Mouse (Mus musculus) layer of hippocampus, adult 18-20 months (tissue): ENCODE measurements around the gene Uqcc2. TPM values are rescaled to one million over a fixed set of nuclear protein-coding genes. Genes with fewer than 3 reads are reported as not detected.
A peak's percentile ranks its signal among the peaks of the same experiment; 100 is the strongest.

Experiments
- DNase-seq, 2 experiments: peaks; one replicate each; pipeline ENCODE4 v3.0.0; 2022; ENCODE audit warnings: low spot score in 2 of 2
- total RNA-seq, 2 experiments: library from RNA; stranded (reverse); gene quantifications; 2 replicates each; pipeline ENCODE4 v1.2.3; 2021

Gene Uqcc2
- total RNA-seq, 2 experiments from 2014 or later, result 215 to 217 TPM

DNA sequence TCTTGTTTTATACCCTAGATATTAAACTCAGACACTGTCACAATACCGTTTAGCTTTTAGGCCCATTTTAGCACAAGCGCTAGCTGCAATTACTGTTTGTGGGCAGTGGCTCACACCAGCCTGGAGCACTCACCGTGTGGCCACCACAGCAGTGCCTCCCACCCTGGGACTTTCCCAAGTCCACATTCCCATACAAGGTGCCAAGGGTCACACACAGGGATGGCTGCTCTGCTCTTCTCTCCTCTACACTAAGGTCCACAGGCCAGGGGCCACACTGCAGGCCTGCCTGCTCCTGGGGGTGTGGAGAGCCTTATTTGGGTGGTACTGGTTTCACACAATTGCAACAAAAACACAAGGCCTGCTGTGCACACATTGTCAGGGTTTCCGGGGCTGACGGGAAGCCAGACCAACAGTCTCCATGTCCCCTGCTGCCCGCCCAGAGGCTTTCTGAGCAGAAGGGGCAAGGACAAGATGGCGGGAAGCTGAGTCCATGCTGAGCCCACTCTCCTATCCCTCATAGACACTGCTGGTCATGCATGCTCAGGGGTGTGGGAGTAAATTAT is 9.8 kb downstream of the Uqcc2 start:
- no peak for DNase-seq

DNA sequence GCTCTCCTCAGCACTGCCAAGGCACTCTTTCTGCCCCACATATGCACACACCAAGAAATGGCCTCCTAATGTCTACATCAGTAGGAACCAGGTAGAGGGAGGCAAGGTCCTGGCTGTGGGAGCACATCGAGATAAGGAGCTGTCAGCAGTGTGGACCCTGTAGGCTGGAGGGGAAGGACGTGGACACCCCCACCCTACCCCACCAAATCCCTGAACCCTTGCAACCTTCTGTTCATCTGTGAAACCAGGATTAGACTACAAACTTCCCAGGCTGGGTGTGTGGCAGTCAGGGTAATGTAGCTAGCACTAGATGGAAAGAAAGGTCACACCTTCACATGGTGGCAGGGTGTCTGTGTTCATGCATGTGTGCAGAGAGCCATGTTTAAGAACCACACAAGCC is 10.6 kb downstream of the Uqcc2 start:
- DNase-seq, result no peak

DNA sequence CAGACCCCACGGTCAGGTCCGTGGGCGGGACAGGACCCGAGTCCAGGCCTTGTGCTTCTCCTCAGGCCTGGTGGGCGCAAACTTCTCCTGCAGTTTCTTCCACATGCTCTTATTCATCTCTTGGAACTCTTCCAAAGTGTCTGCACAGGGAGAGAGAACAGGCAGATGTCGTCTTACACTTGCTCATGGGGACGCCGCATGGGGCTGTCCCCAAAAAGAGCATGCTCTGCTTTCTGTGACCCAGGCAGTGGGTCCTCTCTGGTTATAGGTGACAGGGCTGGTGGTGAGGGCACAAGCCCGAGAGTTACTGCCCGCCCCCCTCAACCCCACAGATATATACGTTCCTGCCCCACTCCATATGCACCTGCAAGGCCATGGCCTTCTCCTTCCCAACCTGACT is 11.0 kb downstream of the Uqcc2 start:
- DNase-seq, result peak in 1 of 2 experiments; percentile 17

DNA sequence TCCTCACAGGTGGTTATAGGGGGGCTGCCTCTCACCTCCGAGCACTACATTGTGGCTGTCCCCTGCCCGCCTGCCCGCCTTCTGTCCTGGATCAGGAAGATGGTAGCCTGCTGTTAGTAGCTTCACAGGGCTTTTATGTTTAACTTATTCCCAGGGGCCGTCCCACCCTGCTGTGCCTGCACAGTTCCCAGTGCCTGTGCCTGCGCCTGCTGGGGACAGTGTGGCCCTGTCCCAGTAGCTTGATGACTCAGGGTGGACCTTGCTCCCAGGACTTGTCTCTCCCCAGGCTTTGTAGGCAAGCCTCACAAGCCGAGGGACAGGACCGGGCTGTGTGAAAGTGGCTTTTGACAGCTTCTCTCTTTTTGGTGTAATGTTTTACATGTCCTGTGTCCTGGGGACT is 11.9 kb downstream of the Uqcc2 start:
- peak in 1 of 2 experiments; percentile 8 for DNase-seq

DNA sequence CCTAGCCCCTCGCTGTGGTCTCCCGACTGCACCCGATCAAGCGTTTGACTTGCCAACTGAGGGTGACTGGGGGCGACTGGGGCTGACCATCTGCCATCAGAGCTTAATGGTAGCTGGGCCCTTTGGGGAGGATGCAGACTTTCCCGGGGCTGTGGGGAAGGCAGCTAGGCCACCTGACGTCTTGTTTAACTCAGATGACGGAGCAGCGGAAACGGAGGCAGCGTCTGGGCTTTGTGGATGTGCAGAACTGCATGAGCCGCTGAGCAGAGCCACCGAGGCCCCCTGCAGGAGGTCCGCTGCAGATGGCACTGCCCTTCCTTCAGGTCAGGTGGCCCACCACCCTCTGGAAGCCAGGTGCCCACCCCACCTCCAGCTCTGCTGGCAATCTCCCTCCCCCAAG is 12.4 kb downstream of the Uqcc2 start:
- DNase-seq, result peak in 1 of 2 experiments; percentile 61

DNA sequence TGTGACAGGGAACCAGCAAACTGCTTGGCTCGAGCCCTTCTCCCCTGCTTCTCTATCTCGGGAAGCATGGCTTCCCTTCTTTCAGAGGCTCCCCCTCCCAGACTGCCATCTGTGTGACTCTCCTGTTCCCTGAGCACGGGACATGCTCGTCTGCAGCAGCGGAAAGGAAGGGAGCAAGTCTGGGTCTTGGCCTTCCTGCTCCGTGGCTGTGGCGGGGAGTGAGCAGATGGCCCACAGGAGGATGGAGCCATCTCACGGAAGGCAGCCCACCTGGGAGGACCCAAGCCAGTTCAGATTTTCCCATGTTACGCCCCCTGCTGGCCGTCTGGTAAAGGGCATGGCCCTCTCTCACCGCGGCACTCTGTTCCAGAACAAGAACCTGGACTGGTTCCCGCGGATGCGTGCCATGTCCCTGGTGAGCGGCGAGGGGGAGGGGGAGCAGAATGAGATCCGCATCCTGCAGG is 13.1 kb downstream of the Uqcc2 start:
- DNase-seq, result peak; percentile 54 to 82

DNA sequence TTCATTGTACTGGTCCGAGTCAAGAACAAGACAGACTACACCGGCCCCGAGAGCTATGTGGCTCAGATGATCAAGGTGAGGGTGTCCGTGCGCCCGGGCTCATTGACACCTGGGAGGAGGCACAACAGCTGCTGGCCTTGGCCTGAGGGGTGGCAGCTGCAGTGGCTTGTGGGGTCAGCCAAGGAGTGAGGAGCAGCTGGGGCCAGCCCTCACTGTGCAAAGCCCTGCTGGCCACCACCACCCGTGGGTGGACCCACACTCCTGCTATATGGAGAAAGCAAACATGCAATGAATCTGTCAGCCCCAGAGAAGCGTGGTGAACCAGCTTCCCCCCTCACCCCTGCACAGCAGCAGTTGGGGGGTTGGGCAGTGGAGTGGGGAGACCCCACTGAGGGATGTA is 13.8 kb downstream of the Uqcc2 start:
- DNase-seq, result no peak

DNA sequence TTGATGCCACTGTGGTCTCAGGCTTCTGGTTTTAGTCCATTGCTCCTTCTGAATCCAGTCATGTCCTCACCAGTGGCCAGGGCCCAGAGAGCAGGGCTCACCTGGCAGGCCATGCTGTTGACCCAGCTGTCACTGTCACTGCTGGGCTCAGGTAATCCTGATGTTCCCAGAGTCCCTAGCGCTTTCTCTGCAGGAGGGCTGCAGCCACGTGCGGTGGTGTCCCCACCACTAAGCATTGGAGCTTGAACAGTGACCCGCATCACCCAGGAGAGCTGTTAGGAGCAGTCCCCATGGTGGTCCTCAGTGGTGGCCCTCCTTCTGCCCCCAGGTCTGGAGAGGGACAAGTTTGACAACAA is 14.2 kb downstream of the Uqcc2 start:
- DNase-seq, result no peak

DNA sequence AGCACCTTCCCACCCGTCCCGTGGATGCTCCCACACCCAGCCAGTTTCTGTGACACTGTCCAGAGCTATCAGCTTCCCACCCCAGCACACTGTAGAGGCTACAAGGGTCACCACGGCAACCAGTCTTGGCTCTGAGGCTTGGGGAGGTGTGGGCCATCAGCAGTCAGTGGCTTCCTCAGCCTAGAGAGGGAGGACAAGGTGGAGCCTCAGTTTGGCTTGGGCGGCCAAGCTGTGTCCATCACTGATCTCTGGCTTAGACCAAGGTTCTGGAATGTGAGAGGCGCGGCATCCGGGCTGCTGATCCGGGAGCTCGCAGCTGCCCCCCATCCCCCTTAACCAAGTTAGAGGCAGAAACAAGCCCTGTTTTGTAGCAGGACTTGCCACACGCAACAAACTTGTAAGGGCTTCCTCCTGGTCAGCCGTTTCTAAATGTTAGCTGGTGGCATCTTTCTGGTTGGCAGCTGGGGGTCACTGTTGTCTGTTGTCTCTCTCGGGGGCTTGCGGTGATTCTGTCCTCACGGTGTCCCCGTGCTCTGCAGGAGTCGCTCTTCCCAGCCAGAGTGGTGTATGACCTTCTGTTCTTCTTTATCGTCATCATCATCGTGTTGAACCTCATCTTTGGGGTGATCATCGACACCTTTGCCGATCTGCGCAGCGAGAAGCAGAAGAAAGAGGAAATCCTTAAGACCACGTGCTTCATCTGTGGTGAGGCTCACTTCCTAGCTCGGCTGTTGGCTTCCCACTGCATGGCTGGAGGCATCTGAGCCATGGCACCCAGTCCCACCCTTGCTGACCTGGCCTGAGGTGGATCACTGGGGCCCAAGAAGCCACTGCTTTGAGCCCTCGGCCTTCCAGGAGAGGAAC is 14.8 kb downstream of the Uqcc2 start:
- no peak for DNase-seq

DNA sequence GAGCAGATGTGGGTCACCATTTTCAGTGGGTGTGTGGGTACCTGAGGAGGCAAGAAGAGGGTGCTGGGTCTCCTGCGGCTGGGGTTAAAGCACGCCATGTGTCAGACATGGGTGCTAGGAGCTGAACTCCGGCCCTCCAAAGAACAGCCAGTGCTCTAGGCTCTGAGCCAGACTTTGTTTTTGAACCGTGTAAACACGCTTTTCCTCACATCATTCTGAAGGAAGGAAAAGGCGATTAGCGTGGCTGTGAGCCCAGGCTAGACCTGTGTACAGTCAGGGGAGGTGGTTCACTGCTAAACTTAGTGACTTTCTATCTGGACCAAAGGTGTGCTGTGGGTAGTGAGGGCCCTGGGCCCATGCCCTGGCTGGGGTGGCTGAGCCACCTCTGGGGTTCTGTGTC is 23.6 kb downstream of the Uqcc2 start:
- DNase-seq, result no peak

DNA sequence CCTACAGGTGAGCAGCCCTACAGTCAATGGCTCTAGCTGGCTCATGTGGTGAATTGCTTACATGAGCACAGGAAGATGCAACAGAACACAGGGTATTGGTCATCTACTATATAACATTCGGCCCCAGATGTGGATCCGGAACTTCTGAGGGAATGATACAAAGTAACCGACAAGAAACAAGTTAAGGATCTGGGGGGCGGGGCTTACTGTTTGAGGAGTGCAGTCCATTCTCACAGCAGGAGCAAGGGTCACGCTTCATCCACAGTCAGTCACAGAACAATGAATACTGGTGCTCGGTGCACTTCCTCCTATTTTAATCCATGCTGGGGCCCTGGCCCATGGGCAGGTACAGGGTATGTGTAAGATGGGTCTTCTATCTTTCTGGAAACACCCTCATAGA is 25.8 kb downstream of the Uqcc2 start:
- no peak for DNase-seq

DNA sequence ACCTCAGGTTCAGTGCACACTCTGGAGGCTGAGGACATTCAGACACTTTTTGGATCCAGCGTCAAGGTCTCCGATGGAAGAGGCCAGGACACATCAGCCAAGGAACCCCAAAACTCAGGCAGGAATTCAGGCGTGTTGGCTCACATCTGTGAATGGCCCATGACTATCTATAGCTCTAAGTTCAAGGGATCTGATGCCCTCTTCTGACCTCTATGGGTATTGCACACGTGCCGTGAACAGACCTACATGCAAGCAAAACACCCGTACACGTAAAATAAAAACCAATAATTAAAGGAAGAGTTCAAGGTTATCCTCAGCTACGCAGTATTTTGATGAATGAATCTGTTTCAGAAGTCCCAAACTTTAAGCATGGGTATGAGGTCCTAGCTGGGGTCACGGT is 27.0 kb downstream of the Uqcc2 start:
- DNase-seq, result peak in 1 of 2 experiments; percentile 16

DNA sequence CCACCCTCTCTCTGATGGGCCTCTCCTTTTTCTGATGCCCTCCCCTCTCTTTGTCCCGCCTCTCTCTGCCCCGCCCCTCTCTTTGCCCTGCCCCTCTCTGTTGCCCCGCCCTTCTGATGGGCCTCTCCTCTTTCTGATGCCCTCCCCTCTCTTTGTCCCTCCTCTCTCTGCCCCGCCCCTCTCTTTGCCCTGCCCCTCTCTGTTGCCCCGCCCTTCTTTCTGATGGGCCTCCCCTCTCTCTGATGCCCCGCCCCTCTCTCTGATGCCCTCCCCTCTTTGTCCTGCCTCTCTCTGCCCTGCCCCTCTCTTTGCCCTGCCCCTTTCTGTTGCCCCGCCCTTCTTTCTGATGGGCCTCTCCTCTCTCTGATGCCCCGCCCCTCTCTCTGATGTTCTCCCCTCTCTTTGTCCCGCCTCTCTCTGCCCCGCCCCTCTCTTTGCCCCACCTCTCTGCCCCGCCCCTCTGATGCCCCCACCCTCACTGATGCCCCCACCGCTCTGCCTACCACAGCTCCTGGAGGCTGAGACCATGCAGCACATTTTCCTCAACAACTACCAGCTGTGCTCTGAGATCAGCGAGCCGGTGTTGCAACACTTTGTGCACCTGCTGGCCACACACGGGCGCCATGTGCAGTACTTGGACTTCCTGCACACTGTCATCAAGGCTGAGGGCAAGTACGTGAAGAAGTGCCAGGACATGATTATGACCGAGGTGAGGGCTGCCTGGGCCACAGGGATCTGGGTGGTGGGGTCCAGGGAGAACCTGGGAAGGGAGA is 27.8 kb downstream of the Uqcc2 start:
- DNase-seq, result no peak

DNA sequence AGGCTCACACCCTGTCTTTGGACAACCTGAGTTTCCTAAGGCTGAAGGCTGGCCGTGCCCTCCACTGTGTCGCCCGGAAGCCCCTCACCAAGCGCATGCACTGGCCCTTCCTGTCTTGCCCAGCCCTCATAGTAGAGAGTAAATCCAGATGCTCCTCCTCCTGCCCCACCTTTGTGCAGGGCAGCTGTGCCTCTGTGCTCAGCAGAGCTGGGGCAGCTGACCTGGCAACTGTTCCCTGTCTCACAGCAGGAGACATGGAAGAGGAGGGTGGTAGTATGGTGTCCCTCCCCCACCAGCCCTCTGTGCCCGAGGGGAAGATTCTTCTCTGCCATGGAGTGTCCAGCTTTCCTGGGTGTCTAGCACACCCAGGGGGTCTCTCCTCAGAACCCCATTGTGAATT is 32.0 kb downstream of the Uqcc2 start:
- DNase-seq, result no peak

DNA sequence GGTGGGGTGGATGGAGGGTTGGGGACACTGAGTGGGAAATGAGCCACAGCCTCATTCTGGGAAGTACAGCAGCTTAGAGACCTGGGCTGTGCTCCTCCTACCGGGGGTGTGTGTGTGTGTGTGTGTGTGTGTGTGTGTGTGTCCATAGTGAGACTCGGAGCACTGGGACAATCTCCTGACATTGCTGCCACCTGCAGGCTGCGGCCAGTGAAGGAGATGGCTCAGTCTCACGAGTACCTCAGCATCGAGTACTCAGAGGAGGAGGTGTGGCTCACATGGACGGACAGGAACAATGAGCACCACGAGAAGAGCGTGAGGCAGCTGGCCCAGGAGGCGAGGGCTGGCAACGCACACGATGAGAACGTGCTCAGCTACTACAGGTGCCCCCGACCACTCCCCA is 38.0 kb downstream of the Uqcc2 start:
- DNase-seq, result peak in 1 of 2 experiments; percentile 18

DNA sequence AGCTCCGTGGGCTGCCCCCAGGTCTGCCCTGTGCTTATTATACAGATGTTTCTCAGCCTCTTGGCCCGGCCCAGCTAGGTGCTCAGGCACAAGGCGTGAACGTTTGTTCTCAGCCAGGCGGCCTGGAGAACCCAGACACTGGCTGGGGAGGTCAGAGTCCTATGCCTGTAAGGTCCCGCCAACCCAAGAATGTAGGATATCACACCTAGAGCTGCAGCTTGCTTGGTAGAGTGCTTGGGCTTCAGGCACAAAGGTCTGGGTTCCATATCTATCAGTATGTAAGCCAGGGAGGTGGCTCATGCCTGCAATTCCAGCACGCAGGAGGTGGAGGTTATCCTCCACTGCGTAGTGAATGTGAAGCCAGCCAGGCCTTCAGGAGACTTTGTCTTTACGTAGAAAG is 43.6 kb downstream of the Uqcc2 start:
- DNase-seq, result no peak

DNA sequence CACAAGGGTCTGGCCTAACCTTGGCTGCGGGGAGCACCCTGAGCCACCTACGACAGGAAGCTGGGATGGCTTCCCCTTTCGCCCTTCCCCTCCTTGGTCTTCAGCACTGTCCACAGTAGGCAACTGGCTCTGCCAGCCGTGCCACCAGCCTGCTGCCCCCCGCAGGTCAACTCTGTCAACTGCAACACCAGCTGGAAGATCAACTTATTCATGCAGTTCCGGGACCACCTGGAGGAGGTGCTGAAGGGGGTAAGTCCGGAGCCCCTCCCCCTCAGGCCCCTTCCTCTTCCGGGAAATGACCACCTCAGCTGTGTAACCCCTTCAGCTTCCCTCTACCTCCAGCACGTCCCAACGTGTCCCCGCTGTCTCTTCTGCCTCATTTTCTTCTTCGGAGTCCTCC is 46.3 kb downstream of the Uqcc2 start:
- no peak for DNase-seq

DNA sequence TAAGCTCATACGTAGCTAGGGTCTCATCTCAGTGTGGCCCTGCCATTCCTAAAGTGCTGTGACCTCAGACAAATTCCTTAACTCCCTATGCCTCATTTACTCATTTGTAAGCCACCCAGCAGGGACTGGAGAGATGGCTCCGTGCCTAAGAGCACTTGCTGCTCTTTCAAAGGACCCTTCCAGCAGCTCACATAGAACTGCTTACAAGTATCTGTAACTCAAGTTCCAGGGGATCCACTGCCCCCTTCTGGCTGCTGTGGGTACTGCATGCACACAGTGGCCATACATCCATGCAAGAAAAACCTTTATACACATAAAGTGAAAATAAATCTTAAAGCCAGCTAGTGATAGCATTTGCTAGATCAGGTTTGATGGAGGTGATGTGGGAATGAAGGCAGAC is 48.0 kb downstream of the Uqcc2 start:
- DNase-seq, result peak in 1 of 2 experiments; percentile 17

DNA sequence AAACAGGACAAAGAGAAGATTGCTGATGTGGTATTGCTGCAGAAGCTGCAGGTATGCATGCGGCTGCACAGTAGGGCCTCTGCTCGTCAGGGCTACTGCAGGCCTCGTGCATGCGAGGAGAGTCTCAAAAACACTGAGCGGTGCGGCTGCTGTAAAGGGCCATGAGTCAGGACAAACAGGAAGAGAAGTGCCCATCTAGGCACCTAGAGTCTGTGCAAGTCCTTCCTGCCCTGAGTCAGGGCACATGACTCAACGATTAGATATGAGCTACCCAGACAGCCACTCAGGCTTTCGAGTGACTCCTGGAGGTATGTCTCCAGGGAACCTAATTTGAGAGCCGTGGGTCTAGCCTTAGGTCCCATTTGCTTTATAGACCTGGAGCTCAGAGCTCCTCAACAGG is 50.1 kb downstream of the Uqcc2 start:
- no peak for DNase-seq

DNA sequence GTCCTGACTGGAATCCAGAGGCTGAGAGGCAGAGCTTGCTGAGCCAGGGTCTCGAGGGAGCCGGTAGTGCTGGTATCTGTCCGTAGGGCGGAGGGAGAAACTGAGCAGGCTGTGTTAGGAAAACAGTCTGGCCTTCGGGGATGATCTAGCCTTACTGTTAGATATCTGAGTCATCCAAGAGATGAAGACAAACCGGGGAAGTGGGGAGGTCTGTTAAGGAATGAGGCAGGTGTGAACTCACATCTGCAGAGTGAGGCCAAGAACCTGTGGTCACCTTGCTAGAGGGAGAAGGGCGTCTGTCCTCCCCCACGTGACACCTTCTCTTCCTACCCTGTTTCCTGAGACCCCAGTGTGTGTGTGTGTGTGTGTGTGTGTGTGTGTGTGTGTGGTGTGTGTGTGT is 50.9 kb downstream of the Uqcc2 start:
- DNase-seq, result no peak

DNA sequence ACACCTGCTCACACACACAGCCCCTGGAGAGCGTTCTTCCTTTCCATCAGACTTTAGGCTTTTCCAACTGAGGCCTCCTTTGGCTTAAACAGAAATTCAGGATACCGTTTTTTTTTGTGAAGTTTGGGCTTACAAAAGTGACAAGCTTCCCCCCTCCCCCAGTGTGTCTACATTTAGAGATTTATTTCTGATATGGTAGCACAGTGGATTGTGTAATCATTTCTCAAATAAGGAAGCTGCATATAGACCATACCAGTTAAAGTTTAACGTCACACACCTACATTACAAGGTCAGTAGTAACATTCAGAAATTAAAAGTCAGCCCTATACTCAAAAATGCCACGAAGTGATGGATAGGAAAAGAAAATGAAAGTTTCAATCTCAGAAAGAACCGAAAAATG is 51.8 kb downstream of the Uqcc2 start:
- no peak for DNase-seq

DNA sequence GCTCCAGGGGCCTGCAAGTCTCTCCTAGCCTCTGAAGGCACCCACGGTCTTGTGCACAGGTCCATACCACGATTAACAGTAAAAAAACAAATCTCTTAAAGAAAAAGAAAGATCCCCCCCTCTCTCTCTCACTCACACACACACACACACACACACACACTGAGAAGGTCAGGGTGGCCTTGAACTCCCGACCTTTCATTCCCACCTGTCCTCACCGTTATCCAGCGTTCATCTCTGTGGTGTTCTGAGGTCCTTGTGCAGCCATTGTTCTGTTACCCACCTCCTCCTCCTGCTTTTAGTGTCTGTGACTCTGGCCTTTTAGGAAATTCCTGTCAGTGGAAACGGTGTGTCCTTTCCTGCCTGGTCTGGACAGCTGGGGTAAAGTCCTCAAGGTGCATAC is 55.2 kb downstream of the Uqcc2 start:
- DNase-seq, result no peak
